Mouse (Mus musculus) erythroblast, embryonic 14.5 days (primary cell): ENCODE results near the gene Gjc1. TPM values are rescaled to one million over a fixed set of nuclear protein-coding genes. Genes with fewer than 3 reads are reported as not detected.

ENCODE experiments used
- H3K27me3 ChIP-seq: 2 replicates; pipeline ENCODE4 v1.6.1; 2012; ENCODE audit warnings: inconsistent platforms; ENCODE audit not compliant: control insufficient read depth
- H3K36me3 ChIP-seq: 2 replicates; pipeline ENCODE4 v1.6.1; 2012; ENCODE audit warnings: mild to moderate bottlenecking, inconsistent platforms; ENCODE audit not compliant: control insufficient read depth
- H3K4me1 ChIP-seq: 2 replicates; pipeline ENCODE4 v1.6.1; 2012; ENCODE audit warnings: inconsistent platforms; ENCODE audit not compliant: control insufficient read depth
- H3K4me3 ChIP-seq: replicated peaks from 2 replicates; pipeline ENCODE3; 2012; ENCODE audit warnings: moderate library complexity, mild to moderate bottlenecking, inconsistent platforms
- H3K9me3 ChIP-seq: 2 replicates; pipeline ENCODE4 v1.6.1; 2012; ENCODE audit warnings: low read length, inconsistent platforms, mixed read lengths; ENCODE audit not compliant: control insufficient read depth
- GATA1 ChIP-seq: IDR thresholded peaks from 2 replicates; pipeline ENCODE4 v1.6.1; 2012; ENCODE audit warnings: low read length, inconsistent platforms, mixed read lengths
- TAL1 ChIP-seq: IDR thresholded peaks from 3 replicates; pipeline ENCODE4 v1.6.1; 2012; ENCODE audit warnings: low read length, inconsistent platforms, mixed read lengths
- polyA plus RNA-seq: library from polyadenylated mRNA; stranded (reverse); fragments of >175 nt; gene quantifications from 2 replicates; pipeline ENCODE4 v1.2.3, GENCODE M21; 2012

Gjc1 gene
- polyA plus RNA-seq, 1 experiment: not detected

- no peaks in the 10 kb centered on the region for H3K4me1 ChIP-seq
- no peak overlapping the region for H3K4me3 ChIP-seq
- no peak for TF ChIP-seq GATA1
- TF ChIP-seq TAL1: no peak
- H3K27me3 ChIP-seq: no peaks in the 10 kb centered on the region
- H3K36me3 ChIP-seq: no peaks in the 10 kb centered on the region
- H3K9me3 ChIP-seq: no peaks in the 10 kb centered on the region
These were observed 27.6 kb downstream of the Gjc1 start for GRCm38 (mm10) chr11:102791682-102792445.

GRCm38 (mm10) chr11:102787688-102788177, 31.8 kb downstream of the Gjc1 start:
- H3K9me3 ChIP-seq: no peaks in the 10 kb centered on the region
- TF ChIP-seq TAL1 (no peak), GATA1 (no peak)
- H3K27me3 ChIP-seq: no peaks in the 10 kb centered on the region
- H3K36me3 ChIP-seq: no peaks in the 10 kb centered on the region
- no peaks in the 10 kb centered on the region for H3K4me1 ChIP-seq
- H3K4me3 ChIP-seq: no peak overlapping the region

- TF ChIP-seq TAL1 (no peak), GATA1 (no peak)
- no peak overlapping the region for H3K4me3 ChIP-seq
- no peaks in the 10 kb centered on the region for H3K36me3 ChIP-seq
- no peaks in the 10 kb centered on the region for H3K9me3 ChIP-seq
- peaks cover 8% of the 10 kb centered on the region; the same call in 1 of the 2 replicates for H3K27me3 ChIP-seq
- no peaks in the 10 kb centered on the region for H3K4me1 ChIP-seq
These were observed 36.1 kb downstream of the Gjc1 start for GRCm38 (mm10) chr11:102783443-102783842.

- Histone ChIP-seq H3K9me3 (no peaks in the 10 kb centered on the region), H3K4me3 (no peak overlapping the region), H3K4me1 (no peaks in the 10 kb centered on the region), H3K27me3 (peaks cover 11% of the 10 kb centered on the region), H3K36me3 (no peaks in the 10 kb centered on the region)
- no peak for TF ChIP-seq GATA1
These were observed 38.0 kb downstream of the Gjc1 start for GRCm38 (mm10) chr11:102781523-102781922.

- TF ChIP-seq TAL1 (no peak), GATA1 (no peak)
- Histone ChIP-seq H3K4me1 (no peaks in the 10 kb centered on the region), H3K27me3 (peaks cover 13% of the 10 kb centered on the region), H3K4me3 (no peak overlapping the region), H3K36me3 (no peaks in the 10 kb centered on the region), H3K9me3 (no peaks in the 10 kb centered on the region)
These were observed 38.5 kb downstream of the Gjc1 start for GRCm38 (mm10) chr11:102780986-102781351.

GRCm38 (mm10) chr11:102780271-102780985, 39.1 kb downstream of the Gjc1 start:
- Histone ChIP-seq H3K36me3 (no peaks in the 10 kb centered on the region), H3K4me3 (no peak overlapping the region), H3K4me1 (no peaks in the 10 kb centered on the region), H3K9me3 (no peaks in the 10 kb centered on the region), H3K27me3 (peaks cover 15% of the 10 kb centered on the region)
- TF ChIP-seq TAL1 (no peak), GATA1 (no peak)

- H3K27me3 ChIP-seq: peaks cover 20% of the 10 kb centered on the region
- H3K36me3 ChIP-seq: no peaks in the 10 kb centered on the region
- peaks cover 1% of the 10 kb centered on the region for H3K4me1 ChIP-seq
- H3K9me3 ChIP-seq: no peaks in the 10 kb centered on the region
- H3K4me3 ChIP-seq: no peak overlapping the region
- TF ChIP-seq GATA1 (no peak), TAL1 (no peak)
These were observed 39.7 kb downstream of the Gjc1 start for GRCm38 (mm10) chr11:102779824-102780223.

GRCm38 (mm10) chr11:102779081-102779638, 40.3 kb downstream of the Gjc1 start:
- no peak overlapping the region for H3K4me3 ChIP-seq
- no peak for TF ChIP-seq TAL1
- no peak for TF ChIP-seq GATA1

GRCm38 (mm10) chr11:102778597-102778996, 40.9 kb downstream of the Gjc1 start:
- no peak overlapping the region for H3K4me3 ChIP-seq
- no peaks in the 10 kb centered on the region for H3K9me3 ChIP-seq
- peaks cover 12% of the 10 kb centered on the region for H3K4me1 ChIP-seq
- TF ChIP-seq TAL1: no peak
- no peak for TF ChIP-seq GATA1
- no peaks in the 10 kb centered on the region for H3K36me3 ChIP-seq
- H3K27me3 ChIP-seq: peaks cover 32% of the 10 kb centered on the region

More at GRCm38 (mm10) chr11:102779081-102779638, 40.3 kb downstream of the Gjc1 start:
- Histone ChIP-seq H3K4me1 (peaks cover 8% of the 10 kb centered on the region), H3K27me3 (peaks cover 27% of the 10 kb centered on the region), H3K9me3 (no peaks in the 10 kb centered on the region), H3K36me3 (no peaks in the 10 kb centered on the region)
